12 mouse cellular contexts compared by ENCODE assay signal in genomic region chr1:168355985-168356556, GRCm38 (mm10).
DNase-seq lines count a peak whose midpoint lies in the region; ATAC-seq and TF ChIP-seq lines count a peak whose summit lies in the region.
"Had no signal": no experiment of that assay in that cellular context is flagged by ENCODE, and none has a peak within 500 bp of the region (broad histone marks: within the 10 kb centered on the region; RNA-seq: fewer than 3 reads in every experiment).

No protein-coding gene starts in this region.

- H3K4me2 ChIP-seq in lung, embryonic 14.5 days: no peak overlapping the region
- no peak overlapping the region for H3K4me2 ChIP-seq in lung, postnatal 0 days (replicated peaks; ENCODE audit: low read depth, low read length)
- no peak overlapping the region for H3K4me2 ChIP-seq in forebrain, embryonic 16.5 days (ENCODE audit: low read length)

- WGBS in lung, embryonic 14.5 days: 50% methylated on average over 10 of the region's 10 CpGs
- 59% methylated on average over 10 of the region's 10 CpGs for WGBS in lung, postnatal 0 days
- 20% methylated on average over 10 of the region's 10 CpGs for WGBS in forebrain, embryonic 16.5 days
- WGBS in midbrain, embryonic 10.5 days: 49% methylated on average over 10 of the region's 10 CpGs
- WGBS in lung, adult 2 months: 66% methylated on average over 10 of the region's 10 CpGs

- no peak for DNase-seq in lung, embryonic 14.5 days
- DNase-seq in lung, postnatal 0 days (ENCODE audit: low spot score): no peak
- DNase-seq in midbrain, embryonic 10.5 days (ENCODE audit: low spot score): no peak
- no peak for DNase-seq in thymus, postnatal 0 days (ENCODE audit: low spot score)
- DNase-seq in lung, adult 2 months: no peak
- no peak for DNase-seq in layer of hippocampus, postnatal 10 days (ENCODE audit: low spot score in 2 of 2)
- DNase-seq: layer of hippocampus, postnatal 36 days; lung, adult 18-20 months had no signal

- no peaks in the 10 kb centered on the region for H3K27me3 ChIP-seq in lung, embryonic 14.5 days (ENCODE audit: insufficient read depth, low read length)
- no peaks in the 10 kb centered on the region for H3K27me3 ChIP-seq in lung, postnatal 0 days (replicated peaks; ENCODE audit: insufficient read depth, low read length)
- no peaks in the 10 kb centered on the region for H3K27me3 ChIP-seq in forebrain, embryonic 16.5 days (replicated peaks; ENCODE audit: control insufficient read depth, insufficient read depth, low read length)
- H3K27me3 ChIP-seq in midbrain, embryonic 10.5 days (ENCODE audit: low read depth, poor library complexity, severe bottlenecking): no peaks in the 10 kb centered on the region
- H3K27me3 ChIP-seq: CH12.LX; heart, embryonic 12.5 days; intestine, embryonic 15.5 days had no signal

- peak overlapping the region; percentile 14; the same call in 1 of the 2 replicates for H3K27ac ChIP-seq in lung, embryonic 14.5 days (ENCODE audit: low read depth)
- no peak overlapping the region for H3K27ac ChIP-seq in lung, postnatal 0 days (ENCODE audit: low read length)
- peak overlapping the region; percentile 3; the same call in 1 of the 2 replicates for H3K27ac ChIP-seq in forebrain, embryonic 16.5 days (ENCODE audit: low read length)
- peak overlapping the region; percentile 89 for H3K27ac ChIP-seq in midbrain, embryonic 10.5 days (replicated peaks)
- H3K27ac ChIP-seq: intestine, embryonic 15.5 days had no signal

- no peak overlapping the region for H3K9ac ChIP-seq in lung, embryonic 14.5 days
- H3K9ac ChIP-seq in lung, postnatal 0 days (replicated peaks; ENCODE audit: low read depth): no peak overlapping the region
- H3K9ac ChIP-seq in forebrain, embryonic 16.5 days (replicated peaks; ENCODE audit: low read depth, low read length): no peak overlapping the region
- H3K9ac ChIP-seq: heart, embryonic 12.5 days; intestine, embryonic 15.5 days had no signal

- no peak for TF ChIP-seq EP300 in lung, postnatal 0 days (IDR thresholded peaks at IDR 0.05)

- TF ChIP-seq POLR2A in lung, adult 2 months (IDR thresholded peaks at IDR 0.05; ENCODE audit: borderline replicate concordance, extremely low read depth, low read depth, low read length): no peak

- no peak for ATAC-seq in lung, embryonic 14.5 days (ENCODE audit: insufficient read depth)
- no peak for ATAC-seq in lung, postnatal 0 days
- ATAC-seq in forebrain, embryonic 16.5 days: no peak

- H3K9me3 ChIP-seq in lung, embryonic 14.5 days (ENCODE audit: low read depth, low read length): no peaks in the 10 kb centered on the region
- H3K9me3 ChIP-seq in lung, postnatal 0 days (ENCODE audit: low read length): no peaks in the 10 kb centered on the region
- no peaks in the 10 kb centered on the region for H3K9me3 ChIP-seq in forebrain, embryonic 16.5 days (ENCODE audit: control insufficient read depth, low read length)
- H3K9me3 ChIP-seq in midbrain, embryonic 10.5 days (replicated peaks): no peaks in the 10 kb centered on the region
- H3K9me3 ChIP-seq: heart, embryonic 12.5 days; intestine, embryonic 15.5 days had no signal

- H3K36me3 ChIP-seq in lung, embryonic 14.5 days (ENCODE audit: insufficient read depth): 0 out of 2 replicates have a peak, but pooled peaks cover 2% of the 10 kb centered on the region
- H3K36me3 ChIP-seq in lung, postnatal 0 days (ENCODE audit: insufficient read depth, low read length): no peaks in the 10 kb centered on the region
- H3K36me3 ChIP-seq in forebrain, embryonic 16.5 days (ENCODE audit: control insufficient read depth, insufficient read depth): no peaks in the 10 kb centered on the region
- peaks cover 11% of the 10 kb centered on the region for H3K36me3 ChIP-seq in midbrain, embryonic 10.5 days
- H3K36me3 ChIP-seq: intestine, embryonic 15.5 days had no signal

- peaks cover 35% of the 10 kb centered on the region for H3K4me1 ChIP-seq in lung, embryonic 14.5 days (ENCODE audit: insufficient read depth)
- H3K4me1 ChIP-seq in lung, postnatal 0 days (ENCODE audit: insufficient read depth, low read depth, low read length): 0 out of 2 replicates have a peak, but pooled peaks cover 3% of the 10 kb centered on the region
- H3K4me1 ChIP-seq in forebrain, embryonic 16.5 days (replicated peaks; ENCODE audit: control insufficient read depth, insufficient read depth, low read length): peaks cover 55% of the 10 kb centered on the region
- peaks cover 96% of the 10 kb centered on the region for H3K4me1 ChIP-seq in midbrain, embryonic 10.5 days
- peaks cover 8% of the 10 kb centered on the region for H3K4me1 ChIP-seq in lung, adult 2 months (ENCODE audit: control insufficient read depth, insufficient read depth, low read length)

- H3K4me3 ChIP-seq in lung, embryonic 14.5 days (ENCODE audit: low read depth, low read length): no peak overlapping the region
- H3K4me3 ChIP-seq in lung, postnatal 0 days (ENCODE audit: low read depth, low read length): no peak overlapping the region
- H3K4me3 ChIP-seq in forebrain, embryonic 16.5 days (replicated peaks; ENCODE audit: low read length): no peak overlapping the region
- peak overlapping the region; percentile 49 for H3K4me3 ChIP-seq in midbrain, embryonic 10.5 days
- H3K4me3 ChIP-seq in lung, adult 2 months (replicated peaks; ENCODE audit: extremely low read depth, low read depth, low read length): no peak overlapping the region
- H3K4me3 ChIP-seq: intestine, embryonic 15.5 days had no signal

- no peak for TF ChIP-seq CTCF in lung, embryonic 14.5 days (IDR thresholded peaks at IDR 0.05; ENCODE audit: low read depth)
- no peak for TF ChIP-seq CTCF in lung, postnatal 0 days (IDR thresholded peaks at IDR 0.05)
- no peak for TF ChIP-seq CTCF in lung, adult 2 months (IDR thresholded peaks at IDR 0.05; ENCODE audit: insufficient read depth, low read length)
